Mouse (Mus musculus): ENCODE measurements around the gene Gm44596. TPM values are rescaled to one million over a fixed set of nuclear protein-coding genes. Genes with fewer than 3 reads are reported as not detected.

Gene Gm44596
- polyA plus RNA-seq, 1 experiment = not detected

- no peaks in the 10 kb centered on the region for H3K27me3 ChIP-seq (ENCODE audit: control insufficient read depth, insufficient read depth, low read length)
- DNase-seq = no peak
- TF ChIP-seq CTCF (IDR thresholded peaks at IDR 0.05; ENCODE audit: borderline replicate concordance, control insufficient read depth, extremely low read depth, insufficient read depth, low read length, poor library complexity) (no peak), POLR2A (IDR thresholded peaks at IDR 0.05; ENCODE audit: control insufficient read depth, extremely low read depth, insufficient read depth, low read length, poor library complexity) (no peak)
- H3K36me3 ChIP-seq (ENCODE audit: control insufficient read depth, insufficient read depth, low read length) = no peaks in the 10 kb centered on the region
- no peak overlapping the region for H3K27ac ChIP-seq (ENCODE audit: control insufficient read depth, insufficient read depth, low read length)
- peaks cover 2% of the 10 kb centered on the region for H3K4me1 ChIP-seq (replicated peaks; ENCODE audit: control insufficient read depth, insufficient read depth, low read length)
- H3K4me3 ChIP-seq (ENCODE audit: control insufficient read depth, insufficient read depth, low read length) = no peak overlapping the region
- 42% methylated on average over 15 of the region's 16 CpGs for WGBS
Measured at GRCm38 (mm10) chr6:128423496-128424268, 48.4 kb downstream of the Gm44596 start.

- peaks cover 2% of the 10 kb centered on the region for H3K4me1 ChIP-seq (replicated peaks; ENCODE audit: control insufficient read depth, insufficient read depth, low read length)
- H3K4me3 ChIP-seq (ENCODE audit: control insufficient read depth, insufficient read depth, low read length) = peak within 1 kb of the TSS; percentile 56
- peak; percentile 92 for DNase-seq
- TF ChIP-seq CTCF (IDR thresholded peaks at IDR 0.05; ENCODE audit: borderline replicate concordance, control insufficient read depth, extremely low read depth, insufficient read depth, low read length, poor library complexity) (peak; percentile 45; the same call in 1 of the 2 replicates), POLR2A (IDR thresholded peaks at IDR 0.05; ENCODE audit: control insufficient read depth, extremely low read depth, insufficient read depth, low read length, poor library complexity) (peak; percentile 83)
- H3K27me3 ChIP-seq (ENCODE audit: control insufficient read depth, insufficient read depth, low read length) = no peaks in the 10 kb centered on the region
- WGBS = under 1% methylated on average over 42 of the region's 42 CpGs
- H3K27ac ChIP-seq (ENCODE audit: control insufficient read depth, insufficient read depth, low read length) = peak within 1 kb of the TSS; percentile 31
- no peaks in the 10 kb centered on the region for H3K36me3 ChIP-seq (ENCODE audit: control insufficient read depth, insufficient read depth, low read length)
Measured at GRCm38 (mm10) chr6:128424269-128425019, 49.1 kb downstream of the Gm44596 start, which contains the start of gene Itfg2. Itfg2 (minus strand) TSS chr6:128424931.

- TF ChIP-seq CTCF (IDR thresholded peaks at IDR 0.05; ENCODE audit: borderline replicate concordance, control insufficient read depth, extremely low read depth, insufficient read depth, low read length, poor library complexity) (no peak), POLR2A (IDR thresholded peaks at IDR 0.05; ENCODE audit: control insufficient read depth, extremely low read depth, insufficient read depth, low read length, poor library complexity) (no peak)
- WGBS = 38% methylated on average over 9 of the region's 9 CpGs
- Histone ChIP-seq H3K27me3 (ENCODE audit: control insufficient read depth, insufficient read depth, low read length) (no peaks in the 10 kb centered on the region), H3K4me3 (ENCODE audit: control insufficient read depth, insufficient read depth, low read length) (peak overlapping the region; percentile 56; the same call in 1 of the 2 replicates), H3K4me1 (replicated peaks; ENCODE audit: control insufficient read depth, insufficient read depth, low read length) (peaks cover 2% of the 10 kb centered on the region), H3K27ac (ENCODE audit: control insufficient read depth, insufficient read depth, low read length) (no peak overlapping the region), H3K36me3 (ENCODE audit: control insufficient read depth, insufficient read depth, low read length) (no peaks in the 10 kb centered on the region)
- DNase-seq = no peak
Measured at GRCm38 (mm10) chr6:128425046-128425445, 49.7 kb downstream of the Gm44596 start.

GRCm38 (mm10) chr6:128427571-128427970, 52.3 kb downstream of the Gm44596 start:
- Histone ChIP-seq H3K36me3 (ENCODE audit: control insufficient read depth, insufficient read depth, low read length) (peaks cover 20% of the 10 kb centered on the region), H3K27me3 (ENCODE audit: control insufficient read depth, insufficient read depth, low read length) (no peaks in the 10 kb centered on the region), H3K4me3 (ENCODE audit: control insufficient read depth, insufficient read depth, low read length) (no peak overlapping the region), H3K27ac (ENCODE audit: control insufficient read depth, insufficient read depth, low read length) (no peak overlapping the region), H3K4me1 (replicated peaks; ENCODE audit: control insufficient read depth, insufficient read depth, low read length) (peaks cover 2% of the 10 kb centered on the region)
- TF ChIP-seq POLR2A (IDR thresholded peaks at IDR 0.05; ENCODE audit: control insufficient read depth, extremely low read depth, insufficient read depth, low read length, poor library complexity) = no peak
- no peak for DNase-seq
- WGBS = 97% methylated on average over 5 of the region's 5 CpGs

GRCm38 (mm10) chr6:128429300-128429699, 54.0 kb downstream of the Gm44596 start:
- 100% methylated on average over 2 of the region's 2 CpGs for WGBS
- Histone ChIP-seq H3K4me3 (ENCODE audit: control insufficient read depth, insufficient read depth, low read length) (no peak overlapping the region), H3K4me1 (replicated peaks; ENCODE audit: control insufficient read depth, insufficient read depth, low read length) (peaks cover 2% of the 10 kb centered on the region; the same call in 1 of the 2 replicates), H3K36me3 (ENCODE audit: control insufficient read depth, insufficient read depth, low read length) (peaks cover 37% of the 10 kb centered on the region), H3K27ac (ENCODE audit: control insufficient read depth, insufficient read depth, low read length) (no peak overlapping the region), H3K27me3 (ENCODE audit: control insufficient read depth, insufficient read depth, low read length) (no peaks in the 10 kb centered on the region)
- TF ChIP-seq CTCF (IDR thresholded peaks at IDR 0.05; ENCODE audit: borderline replicate concordance, control insufficient read depth, extremely low read depth, insufficient read depth, low read length, poor library complexity) (no peak), POLR2A (IDR thresholded peaks at IDR 0.05; ENCODE audit: control insufficient read depth, extremely low read depth, insufficient read depth, low read length, poor library complexity) (no peak)
- no peak for DNase-seq

GRCm38 (mm10) chr6:128429826-128430225, 54.5 kb downstream of the Gm44596 start:
- WGBS = 91% methylated on average over 6 of the region's 6 CpGs
- Histone ChIP-seq H3K36me3 (ENCODE audit: control insufficient read depth, insufficient read depth, low read length) (peaks cover 41% of the 10 kb centered on the region), H3K27ac (ENCODE audit: control insufficient read depth, insufficient read depth, low read length) (no peak overlapping the region), H3K4me1 (replicated peaks; ENCODE audit: control insufficient read depth, insufficient read depth, low read length) (peaks cover 2% of the 10 kb centered on the region; the same call in 1 of the 2 replicates), H3K4me3 (ENCODE audit: control insufficient read depth, insufficient read depth, low read length) (no peak overlapping the region), H3K27me3 (ENCODE audit: control insufficient read depth, insufficient read depth, low read length) (no peaks in the 10 kb centered on the region)
- TF ChIP-seq CTCF (IDR thresholded peaks at IDR 0.05; ENCODE audit: borderline replicate concordance, control insufficient read depth, extremely low read depth, insufficient read depth, low read length, poor library complexity) (no peak), POLR2A (IDR thresholded peaks at IDR 0.05; ENCODE audit: control insufficient read depth, extremely low read depth, insufficient read depth, low read length, poor library complexity) (no peak)
- DNase-seq = no peak
